Mouse (Mus musculus) v-Abl transformed pro-B cells (cell line): Measurements from ENCODE around the gene Eif5b.

Experiments
- in situ Hi-C, 2 experiments: fragments of 400-800 bp; cut with MboI; formaldehyde crosslinking; loops; one replicate each; pipeline ENCODE4 v1.15.1; 2025; ENCODE audit not compliant: unreplicated experiment in 2 of 2

Gene Eif5b

DNA sequence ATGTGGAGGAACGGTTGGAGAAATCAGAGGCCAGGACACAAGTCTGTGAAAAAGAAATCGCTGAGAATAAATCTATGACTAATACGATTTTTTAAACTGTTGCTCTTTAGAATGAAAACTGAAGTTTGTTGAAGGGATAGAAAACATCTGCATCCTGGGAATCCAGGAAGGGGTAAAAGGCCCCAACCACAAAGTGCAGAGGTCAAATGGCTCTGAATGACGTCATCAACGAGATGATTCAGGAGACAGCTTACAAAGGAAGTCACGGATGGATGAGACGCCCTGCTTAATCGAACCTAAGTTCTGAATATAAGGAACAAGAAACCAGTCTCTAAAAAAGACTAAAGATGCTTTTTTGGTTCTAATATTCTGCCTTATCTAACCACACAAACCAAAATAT, 83.5 kb downstream of the Eif5b start:
- in situ Hi-C loops, result loop anchor here in 1 of 2 experiments (5.0 kb wide), 1 partner anchor 41 kb away; no protein-coding TSS in a partner anchor

DNA sequence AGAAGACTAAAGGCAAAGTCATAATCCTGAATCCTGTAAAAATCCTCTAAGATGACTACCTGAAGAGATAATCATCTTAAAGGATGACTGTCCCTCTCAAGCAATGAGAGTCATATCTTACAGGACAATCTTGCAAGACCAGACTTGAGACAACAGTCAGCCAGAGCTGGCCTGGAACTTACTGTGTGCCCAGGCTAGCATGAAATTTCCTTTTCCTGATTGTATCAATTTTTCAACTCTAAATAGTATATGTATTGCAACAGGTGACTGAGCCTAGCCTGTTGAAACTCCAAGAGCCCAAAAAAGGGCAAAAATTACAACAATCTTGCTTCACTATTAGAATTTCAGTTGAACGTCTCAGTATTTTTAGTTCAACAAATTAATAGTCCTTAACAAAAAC, 105.4 kb downstream of the Eif5b start:
- in situ Hi-C loops, result no loop called here

DNA sequence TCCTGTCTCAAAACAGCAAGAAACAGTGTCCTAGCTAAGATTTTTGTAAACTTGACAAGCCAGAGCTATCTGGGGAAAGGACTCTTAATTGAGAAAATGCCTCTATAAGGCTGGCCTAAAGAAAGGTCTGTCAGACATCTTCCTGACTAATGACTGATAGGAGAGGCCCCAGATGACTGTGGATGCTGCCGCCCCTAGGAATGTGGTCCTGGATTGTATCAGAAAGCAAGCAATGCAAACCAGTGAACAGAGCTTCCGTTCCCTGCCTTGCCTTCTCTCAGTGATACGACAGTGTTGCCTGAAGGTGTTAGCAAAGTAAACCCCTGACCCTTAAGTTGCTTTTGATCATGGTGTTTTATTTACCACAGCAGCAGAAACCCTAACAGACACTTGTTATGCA, 106.0 kb downstream of the Eif5b start:
- in situ Hi-C loops, result no loop called here
